Mouse (Mus musculus) midbrain, embryonic 10.5 days (tissue): ENCODE measurements at regions not wholly inside any gene's neighbourhood (a gene's known extent, or its start where the extent isn't known, plus 50 kb on each side); places are given as distances from the start of the nearest gene placed in this dataset.
"Not testable (repeated sequence)": the region's sequence is repeated elsewhere in the genome, so short reads cannot be mapped to it uniquely, and the experiment has no call there.

Experiments
- DNase-seq: peaks from one replicate; pipeline ENCODE4 v3.0.0-alpha.2; 2017; ENCODE audit warnings: low spot score
- H3K27ac ChIP-seq: fragments of 300-500 bp; sonication (generic); replicated peaks from 2 replicates; pipeline ENCODE4 v1.5.1; 2016; ENCODE audit warnings: mild to moderate bottlenecking
- H3K27me3 ChIP-seq: fragments of 300-500 bp; sonication (generic); 2 replicates; pipeline ENCODE4 v1.6.1; 2016; ENCODE audit warnings: low read depth, mild to moderate bottlenecking; ENCODE audit not compliant: poor library complexity, severe bottlenecking
- H3K36me3 ChIP-seq: fragments of 300-500 bp; sonication (generic); 2 replicates; pipeline ENCODE4 v1.6.1; 2016; ENCODE audit warnings: mild to moderate bottlenecking, moderate library complexity
- H3K4me1 ChIP-seq: fragments of 300-500 bp; sonication (generic); 2 replicates; pipeline ENCODE4 v1.6.1; 2016
- H3K4me3 ChIP-seq: fragments of 300-500 bp; sonication (generic); 2 replicates; pipeline ENCODE4 v1.5.1; 2016; ENCODE audit warnings: mild to moderate bottlenecking, moderate library complexity
- H3K9me3 ChIP-seq: fragments of 300-500 bp; sonication (generic); replicated peaks from 2 replicates; pipeline ENCODE4 v1.6.1; 2016; ENCODE audit warnings: mild to moderate bottlenecking
- WGBS: fragments of 180-500 bp; shearing (Covaris S2); methylation state at CpG from one replicate; pipeline ENCODE4 v1.1.7; 2016; 5-methylcytosine and 5-hydroxymethylcytosine counted together

DNA sequence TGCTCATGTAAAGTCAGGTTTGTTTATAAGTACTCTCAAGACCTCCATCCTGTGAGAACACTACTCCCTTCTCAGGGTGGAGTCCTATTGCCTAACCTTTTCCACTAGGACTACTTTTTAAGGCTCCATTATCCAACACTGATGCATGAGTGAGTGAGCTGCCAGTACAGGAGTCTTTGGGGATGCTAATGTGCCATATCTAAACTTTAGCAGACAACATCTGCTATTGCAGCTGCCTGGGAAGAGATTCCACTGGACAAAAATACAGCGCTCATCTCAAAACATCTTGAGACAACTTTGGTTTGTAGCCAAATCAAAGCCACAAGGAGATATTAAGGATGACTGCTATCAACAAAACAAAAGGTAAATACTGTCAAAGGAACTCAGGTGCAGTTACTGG is 52.3 kb upstream of the Gm10985 start:
- H3K4me3 ChIP-seq: no peak overlapping the region
- H3K27me3 ChIP-seq: no peaks in the 10 kb centered on the region
- no peaks in the 10 kb centered on the region for H3K9me3 ChIP-seq
- no peaks in the 10 kb centered on the region for H3K4me1 ChIP-seq
- no peak for DNase-seq
- 95% methylated on average over 1 of the region's 1 CpGs for WGBS
- H3K36me3 ChIP-seq: no peaks in the 10 kb centered on the region
- H3K27ac ChIP-seq: no peak overlapping the region

DNA sequence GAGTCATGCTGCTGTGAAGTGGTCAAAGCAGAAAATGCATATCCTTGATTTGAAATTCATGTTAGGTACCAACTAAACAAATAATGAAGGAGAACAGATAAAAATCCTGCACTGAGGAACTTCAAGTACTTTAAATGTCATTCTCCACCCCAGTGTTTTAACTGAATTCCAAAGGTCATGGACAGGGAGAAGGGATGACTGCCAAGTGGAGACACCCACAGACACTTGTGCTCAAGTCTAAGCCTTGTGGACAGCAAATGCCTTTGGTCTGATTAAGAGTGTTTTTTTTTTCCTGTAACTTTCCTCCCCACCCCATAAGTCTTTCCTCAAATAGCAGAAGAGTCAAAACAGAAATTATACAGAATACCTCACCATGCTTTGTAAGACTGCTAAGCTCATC is 55.2 kb upstream of the Gm10985 start:
- no peaks in the 10 kb centered on the region for H3K36me3 ChIP-seq
- H3K9me3 ChIP-seq: no peaks in the 10 kb centered on the region
- no peaks in the 10 kb centered on the region for H3K27me3 ChIP-seq
- no peaks in the 10 kb centered on the region for H3K4me1 ChIP-seq
- DNase-seq: no peak
- no peak overlapping the region for H3K27ac ChIP-seq
- no peak overlapping the region for H3K4me3 ChIP-seq

DNA sequence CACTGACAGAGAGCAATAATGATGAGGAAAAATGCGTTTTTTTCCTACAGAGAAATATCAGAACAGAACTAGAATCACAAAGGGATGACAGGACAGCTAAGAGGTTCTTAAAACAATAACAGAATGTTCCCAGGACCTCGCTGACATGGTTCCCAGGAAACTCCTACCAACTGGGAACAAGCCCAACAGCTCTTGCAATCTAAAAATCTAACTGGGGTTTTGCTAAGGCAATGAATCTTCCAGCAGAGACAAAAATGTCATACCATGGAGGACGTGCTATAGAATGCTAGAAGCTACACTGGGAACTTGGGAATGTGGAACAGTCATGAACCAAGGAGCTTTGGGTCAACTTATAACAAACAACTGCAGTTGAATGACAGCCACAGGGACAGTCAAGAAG is 59.7 kb upstream of the Gm10985 start:
- 76% methylated on average over 3 of the region's 3 CpGs for WGBS
- Histone ChIP-seq H3K9me3 (no peaks in the 10 kb centered on the region), H3K27me3 (no peaks in the 10 kb centered on the region), H3K36me3 (no peaks in the 10 kb centered on the region), H3K4me1 (no peaks in the 10 kb centered on the region), H3K27ac (no peak overlapping the region), H3K4me3 (no peak overlapping the region)
- DNase-seq: no peak

DNA sequence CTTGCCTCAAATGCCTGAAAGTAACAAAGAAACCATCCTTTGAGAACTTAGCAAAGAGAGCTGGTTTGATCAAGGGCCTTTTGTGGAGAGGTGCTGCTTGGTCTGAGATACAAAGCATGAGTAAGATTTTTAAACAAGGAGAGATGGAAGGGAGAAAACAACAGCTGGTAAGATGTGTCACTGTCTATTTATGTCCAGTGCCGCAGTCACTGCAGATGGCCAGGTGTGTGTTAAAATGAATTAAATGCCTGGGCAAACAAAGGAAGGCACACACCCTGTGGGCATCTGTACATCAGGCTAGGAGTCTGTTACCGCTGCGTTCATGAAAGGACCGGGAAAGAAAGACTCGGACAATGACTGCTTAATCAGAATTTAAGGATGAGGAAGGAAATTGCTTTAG is 68.2 kb upstream of the Gm10985 start:
- Histone ChIP-seq H3K9me3 (no peaks in the 10 kb centered on the region), H3K36me3 (no peaks in the 10 kb centered on the region), H3K4me3 (no peak overlapping the region), H3K4me1 (no peaks in the 10 kb centered on the region), H3K27ac (no peak overlapping the region), H3K27me3 (no peaks in the 10 kb centered on the region)
- DNase-seq: no peak
- WGBS: 82% methylated on average over 5 of the region's 5 CpGs

DNA sequence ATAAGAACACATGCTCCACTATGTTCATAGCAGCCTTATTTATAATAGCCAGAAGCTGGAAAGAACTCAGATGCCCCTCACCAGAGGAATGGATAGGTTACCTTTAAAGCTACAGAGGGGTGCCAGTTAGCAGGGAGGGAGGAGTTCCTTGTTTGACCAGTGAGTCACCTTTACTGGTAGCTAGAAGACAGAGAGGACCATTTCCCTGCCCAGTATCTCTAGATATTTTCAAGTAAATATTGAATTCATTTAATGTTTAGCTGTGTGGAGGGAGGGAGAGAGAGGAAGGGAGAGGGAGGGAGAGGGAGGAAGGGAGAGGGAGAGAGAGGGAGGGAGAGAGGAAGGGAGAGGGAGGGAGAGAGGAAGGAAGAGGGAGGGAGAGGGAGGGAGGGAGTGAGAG is 77.3 kb upstream of the Gm10985 start:
- no peak for DNase-seq
- H3K36me3 ChIP-seq: no peaks in the 10 kb centered on the region
- H3K27me3 ChIP-seq: no peaks in the 10 kb centered on the region; the same call in 1 of the 2 replicates
- H3K4me3 ChIP-seq: no peak overlapping the region
- no peaks in the 10 kb centered on the region for H3K4me1 ChIP-seq
- H3K27ac ChIP-seq: no peak overlapping the region
- no peaks in the 10 kb centered on the region for H3K9me3 ChIP-seq

DNA sequence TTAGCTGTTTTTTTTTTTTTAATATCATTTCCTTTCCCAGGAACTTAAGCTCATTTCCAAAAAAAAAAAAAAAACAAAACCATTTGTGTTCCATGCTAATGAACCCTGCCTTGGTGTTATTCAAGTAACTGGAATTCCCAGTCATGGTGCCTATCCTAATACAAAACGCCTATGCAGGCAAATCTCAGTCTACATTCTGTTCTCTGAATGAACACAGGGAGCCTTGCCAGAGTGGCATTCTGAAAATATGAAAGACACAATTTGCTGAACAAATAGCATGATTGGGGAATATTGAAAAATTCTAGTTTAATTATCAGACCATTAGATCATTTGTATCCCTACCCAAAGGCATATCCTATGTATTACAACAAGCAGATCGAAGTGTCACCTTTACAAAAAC is 80.9 kb upstream of the Gm10985 start:
- H3K27ac ChIP-seq: no peak overlapping the region
- peaks cover 3% of the 10 kb centered on the region; the same call in 1 of the 2 replicates for H3K27me3 ChIP-seq
- H3K36me3 ChIP-seq: no peaks in the 10 kb centered on the region
- DNase-seq: no peak
- peaks cover 16% of the 10 kb centered on the region for H3K4me1 ChIP-seq
- no peak overlapping the region for H3K4me3 ChIP-seq
- no peaks in the 10 kb centered on the region for H3K9me3 ChIP-seq
- 88% methylated on average over 2 of the region's 2 CpGs for WGBS

DNA sequence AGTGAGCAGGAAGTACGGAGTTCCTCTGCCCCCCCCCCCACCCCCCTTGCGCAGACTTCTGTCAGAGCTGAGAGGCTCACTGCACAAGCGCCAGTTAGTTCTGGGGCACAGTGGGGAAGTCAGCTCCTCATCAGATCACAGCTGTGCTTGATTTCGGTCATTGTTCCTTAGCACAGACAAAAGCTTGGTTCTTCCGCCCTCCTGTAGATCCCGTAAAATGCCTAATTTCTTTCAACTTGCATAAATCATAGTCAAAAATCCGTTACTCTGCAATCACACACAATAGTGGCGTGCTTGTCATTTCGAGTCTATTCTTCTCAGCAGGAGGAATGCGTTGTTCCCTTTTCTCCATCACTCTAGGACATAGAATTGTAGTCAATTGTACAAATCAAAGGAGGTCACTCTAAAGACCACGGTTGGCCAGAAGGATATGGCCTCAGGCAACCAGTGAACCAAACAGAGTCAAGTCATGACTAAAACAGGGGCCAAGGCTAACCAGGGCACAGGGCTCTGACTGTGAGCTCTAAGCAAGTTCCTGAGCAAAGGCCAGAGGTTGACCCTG is 83.3 kb upstream of the Gm10985 start:
- peaks cover 16% of the 10 kb centered on the region for H3K4me1 ChIP-seq
- H3K27ac ChIP-seq: peak overlapping the region; percentile 9; the same call in 1 of the 2 replicates
- 42% methylated on average over 11 of the region's 11 CpGs for WGBS
- no peak overlapping the region for H3K4me3 ChIP-seq
- no peaks in the 10 kb centered on the region for H3K9me3 ChIP-seq
- no peaks in the 10 kb centered on the region for H3K36me3 ChIP-seq
- peaks cover 3% of the 10 kb centered on the region; the same call in 1 of the 2 replicates for H3K27me3 ChIP-seq
- peak; percentile 47 for DNase-seq

DNA sequence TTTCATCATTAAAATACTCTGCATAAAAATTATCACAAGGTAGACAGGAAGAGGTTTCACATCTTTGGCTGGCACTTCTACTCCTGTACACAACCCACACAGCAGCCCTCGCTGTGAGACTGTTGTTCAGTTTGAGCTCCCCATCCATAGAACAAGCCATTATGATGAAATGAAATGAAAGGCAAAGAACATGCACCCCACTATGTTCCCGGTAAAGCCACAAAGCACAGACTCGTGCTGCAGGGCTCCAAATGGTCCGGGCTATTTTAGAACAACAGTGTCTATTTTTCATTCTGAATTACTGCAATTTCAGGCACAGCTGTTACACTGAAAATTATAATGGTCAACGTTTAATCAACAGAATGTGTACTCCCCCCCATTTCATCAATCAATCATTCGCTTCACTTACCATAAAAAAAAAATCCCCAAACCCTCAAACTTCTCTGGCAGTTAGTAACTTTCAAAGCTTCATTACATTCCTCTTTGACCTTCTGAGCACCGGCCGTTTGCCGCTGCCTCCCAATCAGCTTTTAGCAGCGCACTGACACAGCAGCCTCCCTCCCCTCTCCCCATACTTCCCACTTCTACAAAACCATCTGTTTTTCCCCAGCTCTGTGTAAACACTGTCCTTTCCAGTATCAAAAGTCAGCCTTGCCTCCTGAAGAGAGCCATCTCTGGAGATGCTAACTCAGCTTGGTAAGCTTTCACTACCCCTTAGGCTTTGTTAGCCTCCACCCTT is 88.6 kb upstream of the Gm10985 start:
- no peak overlapping the region for H3K4me3 ChIP-seq
- H3K4me1 ChIP-seq: peaks cover 5% of the 10 kb centered on the region
- DNase-seq: no peak
- 65% methylated on average over 10 of the region's 10 CpGs for WGBS
- H3K27me3 ChIP-seq: 0 out of 2 replicates have a peak, but pooled peaks cover 3% of the 10 kb centered on the region
- H3K27ac ChIP-seq: no peak overlapping the region
- H3K36me3 ChIP-seq: no peaks in the 10 kb centered on the region
- H3K9me3 ChIP-seq: no peaks in the 10 kb centered on the region

DNA sequence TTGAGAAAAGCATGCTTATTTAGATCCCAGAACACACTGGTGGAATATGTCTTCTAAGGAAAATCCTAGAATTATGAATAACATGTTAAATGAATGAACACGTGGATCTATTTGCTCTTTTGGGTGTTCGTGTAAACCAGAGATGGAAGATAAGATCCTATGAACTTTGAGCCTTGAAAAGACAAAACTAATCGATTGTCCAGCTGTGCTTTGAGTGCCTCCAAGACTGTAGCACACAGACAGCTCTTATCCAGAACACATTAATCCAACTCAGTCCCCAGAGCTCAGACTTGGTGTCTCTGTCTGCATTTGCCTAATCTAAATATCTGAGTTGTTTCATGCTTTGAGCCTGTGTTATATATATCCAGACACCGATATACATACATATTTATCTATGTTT is 80.0 kb upstream of the Frem2 start:
- 0 out of 2 replicates have a peak, but pooled peaks cover 4% of the 10 kb centered on the region for H3K27me3 ChIP-seq
- no peaks in the 10 kb centered on the region for H3K9me3 ChIP-seq
- H3K36me3 ChIP-seq: no peaks in the 10 kb centered on the region
- no peaks in the 10 kb centered on the region; the same call in 1 of the 2 replicates for H3K4me1 ChIP-seq
- DNase-seq: no peak
- WGBS: 84% methylated on average over 4 of the region's 4 CpGs
- no peak overlapping the region for H3K27ac ChIP-seq
- no peak overlapping the region for H3K4me3 ChIP-seq

DNA sequence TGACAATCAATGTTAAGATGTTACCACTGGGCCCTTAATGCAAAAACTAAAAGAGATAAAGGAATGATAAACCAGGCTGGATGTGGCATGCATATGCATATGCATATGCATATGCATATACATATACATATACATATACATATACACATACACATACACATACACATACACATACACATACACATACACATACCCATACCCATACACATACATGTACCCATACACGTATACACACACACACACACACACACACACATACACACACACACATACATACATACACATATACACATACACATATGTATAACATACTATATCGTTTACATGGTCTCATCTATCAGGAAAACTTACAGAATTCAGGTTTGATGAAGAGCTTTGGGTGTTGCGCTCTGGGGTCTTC is 78.5 kb upstream of the Frem2 start:
- not testable (repeated sequence) for H3K4me3 ChIP-seq, H3K27ac ChIP-seq, H3K9me3 ChIP-seq, H3K36me3 ChIP-seq, H3K4me1 ChIP-seq, DNase-seq, H3K27me3 ChIP-seq
- 90% methylated on average over 3 of the region's 3 CpGs for WGBS

DNA sequence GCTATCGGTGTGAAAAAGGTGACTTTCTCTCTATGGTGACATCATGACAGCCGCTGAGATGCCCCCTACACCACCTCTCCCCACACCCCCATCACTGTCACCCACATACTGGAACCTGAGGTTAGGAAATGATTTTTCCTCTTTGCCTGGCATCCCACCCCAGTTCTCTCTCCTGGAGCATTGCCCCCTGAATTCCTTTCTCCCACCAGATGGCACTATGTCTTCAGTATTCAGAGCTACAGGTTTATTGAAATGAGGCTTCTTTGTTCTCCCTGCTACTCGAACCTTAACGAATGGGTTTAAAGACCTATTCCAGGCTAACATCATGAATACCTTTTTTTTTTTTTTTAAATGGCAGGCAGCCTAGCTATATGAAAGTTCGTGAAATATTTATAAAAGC is 78.0 kb upstream of the Frem2 start:
- peaks cover 6% of the 10 kb centered on the region for H3K4me1 ChIP-seq
- 0 out of 2 replicates have a peak, but pooled peaks cover 4% of the 10 kb centered on the region for H3K27me3 ChIP-seq
- H3K36me3 ChIP-seq: no peaks in the 10 kb centered on the region
- H3K27ac ChIP-seq: no peak overlapping the region
- DNase-seq: no peak
- no peaks in the 10 kb centered on the region for H3K9me3 ChIP-seq
- WGBS: 36% methylated on average over 5 of the region's 5 CpGs
- H3K4me3 ChIP-seq: no peak overlapping the region

DNA sequence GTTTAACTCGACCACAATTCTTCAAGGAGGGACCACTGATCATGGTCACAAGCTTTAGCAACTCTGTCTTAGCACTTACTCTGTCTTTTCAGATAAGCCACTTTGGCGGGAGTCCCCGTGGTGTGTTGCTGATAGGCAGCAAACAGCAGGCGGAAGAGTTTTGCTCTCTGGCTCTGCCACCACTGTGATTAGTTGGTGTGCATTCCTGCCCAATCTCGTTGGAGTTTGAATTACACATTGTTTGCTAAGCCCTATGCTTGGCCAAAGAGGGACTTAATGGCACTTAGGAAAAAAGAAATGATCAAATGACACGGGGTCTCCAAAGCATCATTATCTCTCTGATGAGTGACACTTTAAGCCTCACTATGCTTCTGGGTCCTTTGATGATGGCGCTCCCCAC is 73.3 kb upstream of the Frem2 start:
- Histone ChIP-seq H3K36me3 (no peaks in the 10 kb centered on the region), H3K27ac (no peak overlapping the region), H3K4me1 (peaks cover 10% of the 10 kb centered on the region), H3K9me3 (no peaks in the 10 kb centered on the region; the same call in 1 of the 2 replicates), H3K27me3 (0 out of 2 replicates have a peak, but pooled peaks cover 4% of the 10 kb centered on the region), H3K4me3 (no peak overlapping the region)
- WGBS: 32% methylated on average over 7 of the region's 7 CpGs
- DNase-seq: no peak

DNA sequence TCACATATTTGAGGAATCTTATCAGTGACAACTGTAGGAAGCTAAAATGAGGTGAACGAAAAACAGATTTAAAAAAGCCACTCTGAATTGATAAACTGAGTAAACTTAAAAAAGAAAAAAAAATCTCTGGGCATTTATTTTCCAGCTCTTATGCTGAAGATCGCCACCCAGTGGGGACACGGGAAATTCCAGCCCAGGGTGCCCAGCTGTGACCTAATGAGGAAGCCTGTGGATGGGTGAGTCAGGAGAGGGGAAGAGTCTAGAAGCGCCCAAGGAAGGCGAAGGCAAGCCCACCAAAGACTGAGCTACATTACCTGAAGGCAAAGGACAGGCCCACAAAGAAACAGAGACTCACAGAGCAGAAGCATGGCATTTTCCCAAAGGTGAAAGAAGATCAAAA is 72.7 kb upstream of the Frem2 start:
- no peak overlapping the region for H3K4me3 ChIP-seq
- H3K4me1 ChIP-seq: peaks cover 10% of the 10 kb centered on the region
- no peaks in the 10 kb centered on the region; the same call in 1 of the 2 replicates for H3K9me3 ChIP-seq
- WGBS: 35% methylated on average over 5 of the region's 5 CpGs
- H3K27ac ChIP-seq: peak overlapping the region; percentile 38; the same call in 1 of the 2 replicates
- DNase-seq: peak; percentile 54
- 0 out of 2 replicates have a peak, but pooled peaks cover 4% of the 10 kb centered on the region for H3K27me3 ChIP-seq
- no peaks in the 10 kb centered on the region for H3K36me3 ChIP-seq
